Mouse (Mus musculus): ENCODE results near the gene Ssb.
"Not testable (repeated sequence)": the region's sequence is repeated elsewhere in the genome, so short reads cannot be mapped to it uniquely, and the experiment has no call there.

The Ssb gene

DNA sequence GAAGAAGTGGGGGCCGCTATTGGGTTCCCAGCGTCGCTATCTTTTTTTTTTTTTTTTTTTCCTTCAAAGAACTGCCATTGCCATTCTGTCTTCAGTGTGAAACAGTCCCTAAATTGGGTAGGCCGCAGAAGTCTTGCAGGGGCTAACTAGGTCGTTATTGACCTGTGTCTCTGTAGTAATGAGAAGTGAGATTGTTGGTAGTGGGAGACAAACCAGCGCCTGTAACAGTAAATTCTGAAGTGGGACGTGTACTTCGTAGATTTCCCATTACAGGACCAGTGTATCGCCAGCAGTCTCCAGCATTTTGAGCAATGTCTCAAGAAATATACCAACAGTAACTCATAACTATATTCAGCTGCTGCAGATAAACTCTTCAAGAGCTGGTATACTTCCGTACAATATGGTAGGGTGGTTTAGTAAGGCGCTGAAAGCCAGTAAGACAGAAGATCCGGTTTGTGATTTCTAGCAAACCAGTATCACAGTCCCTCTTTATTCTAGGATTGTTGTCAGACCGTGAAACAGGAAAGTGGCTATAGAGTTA, 825 bp downstream of the Ssb start:
- DNase-seq (ENCODE audit: low spot score): no peak

DNA sequence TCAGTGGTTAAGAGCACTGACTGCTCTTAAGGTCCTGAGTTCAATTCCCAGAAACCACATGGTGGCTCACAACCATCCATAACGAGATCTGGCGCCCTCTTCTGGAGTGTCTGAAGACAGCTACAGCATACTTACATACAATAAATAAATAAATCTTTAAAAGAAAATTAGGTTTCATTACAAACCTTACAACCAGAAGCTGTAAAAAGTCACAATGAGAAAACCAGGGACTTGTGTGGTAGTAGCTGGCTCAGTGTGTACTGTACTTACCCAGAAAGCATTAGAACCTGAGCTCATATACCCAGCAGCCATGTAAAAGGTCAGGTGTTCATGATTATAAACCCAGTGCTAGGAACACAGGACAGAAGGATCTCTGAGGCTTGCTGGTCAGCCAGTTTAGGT, 22.6 kb downstream of the Ssb start:
- no peak for DNase-seq (ENCODE audit: low spot score)

- DNase-seq (ENCODE audit: low spot score): no peak
These were observed 23.2 kb downstream of the Ssb start for GRCm38 (mm10) chr2:69884581-69884980.

- DNase-seq (ENCODE audit: low spot score): no peak
These were observed 23.7 kb downstream of the Ssb start for GRCm38 (mm10) chr2:69885050-69885449.

DNA sequence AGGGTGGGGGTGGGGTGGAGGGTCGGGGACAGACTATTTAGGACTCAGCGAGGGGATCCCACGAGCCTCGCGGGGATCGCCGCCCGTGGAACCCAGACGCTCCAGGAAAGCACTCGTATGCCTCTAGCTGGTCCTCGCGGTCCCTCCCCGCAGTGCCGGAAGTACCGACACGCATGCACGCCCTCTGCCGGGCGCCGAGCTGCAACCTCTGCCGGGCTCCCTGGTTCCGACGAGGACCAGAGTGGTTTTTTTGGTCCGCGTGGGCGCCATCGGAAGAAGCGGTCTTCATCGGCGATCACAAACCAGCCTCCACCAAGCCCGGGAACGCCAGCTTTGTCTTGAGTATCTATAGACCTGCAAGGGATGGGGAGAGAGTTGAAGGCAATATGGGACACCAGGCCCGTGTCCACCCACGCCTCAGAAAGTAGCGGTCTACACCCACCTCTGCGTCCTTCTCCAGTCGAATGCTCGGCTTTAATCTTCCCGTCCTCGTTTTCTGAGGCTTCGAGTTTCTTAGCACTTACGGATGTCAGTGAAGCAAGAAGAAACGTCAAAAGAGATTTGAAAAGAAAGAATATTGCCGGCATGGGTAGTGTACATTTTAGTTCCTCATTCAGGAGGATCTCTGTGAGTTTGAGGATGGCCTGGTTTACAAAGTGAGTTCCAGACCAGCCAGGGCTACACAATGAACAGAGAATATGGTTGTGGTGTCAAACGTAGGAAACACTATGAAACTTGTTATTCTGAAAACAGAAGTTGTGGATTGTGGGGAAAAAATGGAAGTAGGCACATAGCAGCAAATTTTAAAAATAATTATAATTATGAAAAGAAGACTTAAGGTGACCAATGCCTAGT, 24.3 kb downstream of the Ssb start, which contains the start of gene Mettl5:
Gene Mettl5, minus strand, starts transcription at position 165 of the 855 bp plus-strand sequence.
- DNase-seq (ENCODE audit: low spot score): peak; percentile 70

DNA sequence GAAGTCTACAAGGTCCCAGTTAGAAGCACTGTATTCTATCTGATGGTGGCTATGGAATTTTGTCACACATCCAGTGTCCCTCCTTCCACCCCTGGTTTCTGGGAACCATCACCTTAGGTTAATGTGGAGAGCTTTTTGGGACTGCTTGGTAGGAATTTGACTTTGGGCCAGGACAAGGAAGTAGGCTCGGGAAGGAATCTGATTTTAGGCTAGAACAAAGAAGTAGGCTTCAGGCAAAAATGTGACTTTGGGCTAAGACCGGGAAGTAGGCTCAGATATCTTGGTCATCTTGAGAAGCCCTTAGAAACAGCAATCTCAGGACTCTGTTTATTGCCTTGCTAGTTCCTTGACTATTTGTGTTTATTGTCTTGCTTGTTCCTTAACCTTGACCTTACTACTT, 27.6 kb downstream of the Ssb start:
- no peak for DNase-seq (ENCODE audit: low spot score)

DNA sequence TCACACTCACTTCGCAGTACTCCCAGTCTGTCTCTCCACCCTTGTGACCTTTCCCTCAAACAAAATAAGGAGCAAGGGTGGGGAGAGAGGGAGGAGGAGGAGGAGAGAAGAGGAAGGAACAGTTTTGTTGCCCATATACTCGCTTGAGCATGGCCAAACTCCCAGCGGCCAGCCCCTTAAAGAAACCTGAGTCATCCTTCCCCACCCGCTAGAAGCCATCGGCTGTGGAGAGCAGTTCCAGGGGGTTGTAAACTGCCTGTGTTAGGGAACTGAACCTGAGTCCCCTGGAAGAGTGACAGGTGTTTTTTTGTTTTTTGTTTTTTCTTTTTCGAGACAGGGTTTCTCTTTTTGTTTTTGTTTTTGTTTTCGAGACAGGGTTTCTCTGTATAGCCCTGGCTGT, 29.5 kb downstream of the Ssb start:
- no peak for DNase-seq (ENCODE audit: low spot score)

DNA sequence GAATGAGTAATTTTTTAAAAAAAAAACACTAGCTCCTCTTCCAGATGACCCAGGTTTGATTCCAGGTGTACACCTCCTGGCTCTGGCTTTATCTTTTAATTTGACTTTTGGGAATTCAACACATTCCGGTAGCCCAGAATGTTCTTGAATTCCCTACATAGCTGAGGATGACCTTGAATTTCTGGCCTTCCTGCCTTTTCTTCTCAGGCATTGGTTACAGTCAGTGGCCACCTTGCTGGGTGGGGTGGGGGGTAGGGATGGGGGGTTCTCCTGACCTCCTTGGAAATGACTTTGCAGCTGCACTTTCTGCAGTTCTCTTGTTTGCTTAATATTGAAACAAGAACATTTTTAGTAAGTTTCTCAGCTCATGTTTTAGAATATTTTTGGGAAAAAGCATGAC, 31.8 kb downstream of the Ssb start:
- DNase-seq (ENCODE audit: low spot score): no peak

DNA sequence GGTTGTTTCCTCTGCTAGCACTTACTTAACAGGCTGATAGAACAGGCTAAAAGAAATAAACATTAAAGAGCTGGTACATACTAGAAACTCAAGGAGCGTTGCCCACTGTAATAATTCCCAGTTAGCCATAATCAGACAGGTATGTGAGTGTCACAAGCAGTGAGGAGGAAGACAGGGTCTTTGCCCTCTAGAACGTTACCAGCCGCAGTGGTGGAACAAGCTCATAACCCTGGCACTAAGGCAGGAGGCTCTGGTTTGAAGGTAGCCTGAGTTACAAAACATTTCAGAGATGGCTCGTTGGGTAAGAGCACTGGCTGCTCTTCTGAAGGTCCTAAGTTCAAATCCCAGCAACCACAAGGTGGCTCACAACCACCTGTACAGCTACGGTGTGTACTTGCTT, 32.5 kb downstream of the Ssb start:
- DNase-seq (ENCODE audit: low spot score): no peak

GRCm38 (mm10) chr2:69895502-69896223, 34.3 kb downstream of the Ssb start:
- DNase-seq (ENCODE audit: low spot score): no peak

GRCm38 (mm10) chr2:69896224-69896581, 34.8 kb downstream of the Ssb start:
- no peak for DNase-seq (ENCODE audit: low spot score)

GRCm38 (mm10) chr2:69897039-69897617, 35.8 kb downstream of the Ssb start, which contains the start of gene Ubr3:
Ubr3 (plus strand) TSS chr2:69897246.
- DNase-seq (ENCODE audit: low spot score): peak; percentile 95

DNA sequence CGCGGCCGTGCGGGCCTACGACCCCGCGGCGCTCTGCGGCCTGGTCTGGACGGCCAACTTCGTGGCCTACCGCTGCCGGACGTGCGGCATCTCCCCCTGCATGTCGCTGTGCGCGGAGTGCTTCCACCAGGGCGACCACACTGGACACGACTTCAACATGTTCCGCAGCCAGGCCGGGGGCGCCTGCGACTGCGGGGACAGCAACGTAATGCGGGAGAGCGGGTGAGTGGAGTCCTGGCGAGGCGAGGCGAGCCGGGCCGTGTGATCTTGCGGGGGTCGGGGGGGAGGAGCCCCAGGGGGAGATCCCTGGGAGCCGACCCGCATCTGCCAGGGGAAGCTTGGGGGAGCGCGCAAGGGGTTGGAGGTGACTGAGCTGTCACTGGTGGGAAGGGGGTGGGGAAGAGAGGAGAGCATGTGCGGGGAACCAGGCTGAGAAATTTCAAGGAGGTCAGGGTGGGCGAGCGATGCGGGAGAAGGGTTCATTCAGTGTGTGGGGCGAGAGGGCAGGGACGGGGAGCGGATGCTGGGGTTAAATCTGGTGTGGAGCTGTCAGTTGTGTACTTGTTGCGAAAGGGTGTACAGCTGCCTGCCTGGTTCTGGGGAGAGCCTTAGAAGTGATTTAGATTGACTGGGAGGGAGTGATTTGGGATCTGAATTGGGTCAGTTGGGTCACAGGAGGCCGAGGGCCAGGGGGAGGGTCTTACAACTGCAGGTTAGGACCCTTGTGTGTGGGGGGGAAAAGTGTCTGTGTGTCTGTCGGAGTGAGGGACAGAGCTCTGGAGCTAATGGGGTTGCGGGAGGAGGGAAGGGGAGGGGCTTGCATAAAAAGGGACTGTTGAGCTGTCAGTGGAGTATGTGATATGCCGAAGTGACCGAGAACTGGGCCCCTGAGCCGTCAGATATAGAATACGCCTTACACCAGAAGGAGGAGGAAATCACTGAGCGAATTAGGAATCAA, 36.5 kb downstream of the Ssb start:
- peak; percentile 14 for DNase-seq (ENCODE audit: low spot score)

DNA sequence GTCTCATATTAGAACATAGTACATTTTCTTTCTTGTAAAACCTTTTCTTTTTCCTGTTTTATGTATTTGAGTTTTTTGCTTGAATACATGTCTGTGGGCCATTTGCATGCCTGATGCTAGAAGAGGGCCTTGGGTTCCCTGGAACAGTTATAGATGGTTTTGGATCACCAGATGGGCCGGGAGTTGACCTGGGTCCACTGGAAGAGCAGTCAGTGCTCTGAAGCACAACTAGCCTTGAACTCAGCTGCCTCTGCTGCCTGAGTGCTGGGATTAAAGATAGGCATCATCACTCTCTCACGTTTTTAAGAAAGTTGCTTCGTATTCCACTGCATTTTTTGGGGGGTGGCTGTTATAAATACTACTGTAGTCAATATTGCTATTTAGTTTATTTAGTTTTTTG, 42.2 kb downstream of the Ssb start:
- DNase-seq (ENCODE audit: low spot score): no peak

DNA sequence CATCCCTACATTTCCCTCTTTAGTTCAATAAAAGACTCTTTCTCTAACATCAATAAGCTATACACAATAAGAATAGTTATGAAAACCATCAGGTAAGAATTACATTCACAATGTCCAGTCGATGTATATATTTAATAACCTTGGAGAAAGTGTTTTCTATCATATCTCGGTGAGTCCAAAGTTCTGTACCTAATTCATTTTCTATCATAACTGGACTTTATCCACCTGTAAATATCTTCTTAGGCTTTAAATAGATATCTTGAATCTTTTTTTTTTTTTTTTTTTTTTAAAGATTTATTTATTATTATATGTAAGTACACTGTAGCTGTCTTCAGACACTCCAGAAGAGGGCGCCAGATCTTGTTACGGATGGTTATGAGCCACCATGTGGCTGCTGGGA, 46.0 kb downstream of the Ssb start:
- not testable (repeated sequence) for DNase-seq (ENCODE audit: low spot score)

DNA sequence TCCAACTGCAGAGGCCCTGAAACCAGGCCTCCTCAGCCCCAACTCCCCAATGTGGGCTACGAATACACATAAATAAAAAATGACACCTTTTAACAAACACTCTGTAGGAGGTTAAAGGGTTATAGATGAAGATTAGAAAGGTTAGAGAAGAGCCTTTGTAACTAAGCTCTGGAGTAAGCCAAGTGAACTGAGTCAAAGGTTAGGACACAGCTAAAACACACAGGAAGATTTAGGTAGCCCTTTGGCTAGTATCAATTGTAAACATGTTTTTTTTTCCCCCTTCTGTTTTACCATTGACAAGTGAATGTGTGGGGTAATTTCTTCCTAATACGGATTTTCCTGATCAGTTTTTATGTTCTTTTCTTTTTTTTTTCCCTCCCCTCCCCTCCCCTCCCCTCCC, 51.4 kb downstream of the Ssb start:
- DNase-seq (ENCODE audit: low spot score): no peak

- DNase-seq (ENCODE audit: low spot score): no peak
These were observed 55.9 kb downstream of the Ssb start for GRCm38 (mm10) chr2:69917301-69917700.

All from ovary, adult 18-20 months (tissue).